Mouse (Mus musculus): ENCODE data around the gene Foxn2. TPM values are rescaled to one million over a fixed set of nuclear protein-coding genes. Genes with fewer than 3 reads are reported as not detected.
"Not testable (repeated sequence)": the region's sequence is repeated elsewhere in the genome, so short reads cannot be mapped to it uniquely, and the experiment has no call there.

The Foxn2 gene
- polyA plus RNA-seq, 1 experiment from 2014 or later: 10.4 TPM

DNA sequence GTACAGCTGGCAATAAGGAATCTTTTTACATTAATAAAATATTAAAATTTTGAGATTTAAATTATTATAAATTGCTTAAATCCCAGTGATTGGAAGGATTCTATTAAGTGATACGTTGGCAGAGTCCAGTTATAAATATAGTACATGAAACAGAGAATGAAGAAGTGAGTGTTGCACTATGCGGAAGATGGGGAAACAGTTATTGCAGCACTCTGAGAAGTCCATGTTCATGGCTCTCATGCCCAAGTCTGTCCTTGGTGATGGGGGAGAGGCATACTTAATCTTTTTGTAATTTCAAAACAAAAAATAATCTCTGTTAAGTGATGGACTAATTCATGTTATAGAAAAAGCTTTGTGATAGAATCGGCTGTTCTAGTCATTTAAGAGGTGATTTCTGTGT lies 17.6 kb downstream of the Foxn2 start:
- H3K9ac ChIP-seq: no peak overlapping the region
- H3K4me3 ChIP-seq: no peak overlapping the region
- H3K27me3 ChIP-seq: no peaks in the 10 kb centered on the region
- H3K36me3 ChIP-seq: peaks cover 5% of the 10 kb centered on the region; the same call in 1 of the 2 replicates
- H3K27ac ChIP-seq: no peak overlapping the region
- WGBS: 98% methylated on average over 3 of the region's 3 CpGs
- H3K4me1 ChIP-seq (replicated peaks): no peaks in the 10 kb centered on the region
- no peak for ATAC-seq (ENCODE audit: low FRiP score)
- no peaks in the 10 kb centered on the region for H3K9me3 ChIP-seq
- H3K4me2 ChIP-seq: no peak overlapping the region

GRCm38 (mm10) chr17:88459516-88459915 lies 19.0 kb downstream of the Foxn2 start:
- Histone ChIP-seq H3K9ac (no peak overlapping the region), H3K4me3 (no peak overlapping the region), H3K9me3 (no peaks in the 10 kb centered on the region), H3K27me3 (no peaks in the 10 kb centered on the region), H3K4me2 (no peak overlapping the region), H3K27ac (no peak overlapping the region), H3K36me3 (peaks cover 8% of the 10 kb centered on the region; the same call in 1 of the 2 replicates), H3K4me1 (replicated peaks) (no peaks in the 10 kb centered on the region)
- ATAC-seq (ENCODE audit: low FRiP score): no peak
- 83% methylated on average over 2 of the region's 2 CpGs for WGBS

- no peak for ATAC-seq (ENCODE audit: low FRiP score)
- Histone ChIP-seq H3K4me1 (replicated peaks) (no peaks in the 10 kb centered on the region), H3K36me3 (peaks cover 8% of the 10 kb centered on the region; the same call in 1 of the 2 replicates), H3K9ac (no peak overlapping the region), H3K9me3 (no peaks in the 10 kb centered on the region), H3K4me3 (no peak overlapping the region), H3K4me2 (no peak overlapping the region), H3K27me3 (no peaks in the 10 kb centered on the region), H3K27ac (no peak overlapping the region)
- WGBS: 91% methylated on average over 7 of the region's 7 CpGs
These were observed 19.7 kb downstream of the Foxn2 start for GRCm38 (mm10) chr17:88459916-88460901.

DNA sequence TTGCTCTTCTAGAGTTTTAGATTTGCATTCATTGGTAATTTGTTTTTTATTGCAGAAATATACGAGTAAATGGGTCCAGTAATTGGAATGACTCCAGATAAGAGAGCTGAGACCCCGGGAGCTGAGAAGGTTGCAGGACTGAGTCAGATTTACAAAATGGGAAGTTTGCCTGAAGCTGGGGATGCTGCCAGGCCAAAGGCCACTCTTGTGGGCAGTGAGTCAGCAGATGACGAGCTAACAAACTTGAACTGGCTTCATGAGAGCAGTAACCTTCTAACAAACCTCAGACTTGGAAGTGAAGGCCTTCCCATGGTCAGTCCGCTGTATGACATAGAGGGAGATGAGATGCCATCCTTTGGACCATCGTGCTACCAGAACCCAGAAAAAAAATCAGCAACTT lies 22.1 kb downstream of the Foxn2 start:
- H3K9ac ChIP-seq: no peak overlapping the region
- no peak overlapping the region for H3K4me3 ChIP-seq
- WGBS: 94% methylated on average over 5 of the region's 5 CpGs
- peaks cover 8% of the 10 kb centered on the region; the same call in 1 of the 2 replicates for H3K36me3 ChIP-seq
- no peaks in the 10 kb centered on the region for H3K4me1 ChIP-seq (replicated peaks)
- no peak for ATAC-seq (ENCODE audit: low FRiP score)
- no peak overlapping the region for H3K4me2 ChIP-seq
- H3K27me3 ChIP-seq: no peaks in the 10 kb centered on the region
- H3K9me3 ChIP-seq: no peaks in the 10 kb centered on the region
- H3K27ac ChIP-seq: no peak overlapping the region

DNA sequence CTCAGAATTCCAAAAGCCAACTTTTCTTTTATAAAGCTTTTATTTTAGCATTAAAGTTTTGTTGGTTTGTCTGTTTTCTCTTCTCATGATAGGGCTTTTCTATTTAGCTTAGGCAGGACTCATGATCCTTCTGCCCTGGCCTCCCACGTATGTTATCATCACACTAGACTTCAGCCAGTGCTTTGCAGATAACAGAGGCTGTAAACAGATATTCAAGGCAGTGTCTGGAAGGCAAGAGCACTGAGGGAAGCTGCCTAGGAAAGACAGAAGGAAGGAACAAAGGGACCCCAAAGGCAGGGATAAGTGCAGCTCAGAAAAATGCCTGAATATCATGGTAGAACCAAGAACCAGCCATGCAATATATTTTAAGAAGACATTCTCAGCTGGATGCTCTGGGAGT lies 26.1 kb downstream of the Foxn2 start:
- Histone ChIP-seq H3K9ac (no peak overlapping the region), H3K9me3 (0 out of 2 replicates have a peak, but pooled peaks cover 3% of the 10 kb centered on the region), H3K36me3 (peaks cover 23% of the 10 kb centered on the region), H3K4me3 (no peak overlapping the region), H3K4me2 (no peak overlapping the region), H3K27ac (no peak overlapping the region), H3K27me3 (no peaks in the 10 kb centered on the region), H3K4me1 (replicated peaks) (no peaks in the 10 kb centered on the region)
- WGBS: 93% methylated on average over 1 of the region's 1 CpGs
- no peak for ATAC-seq (ENCODE audit: low FRiP score)

GRCm38 (mm10) chr17:88467696-88468095 lies 27.2 kb downstream of the Foxn2 start:
- no peak overlapping the region for H3K27ac ChIP-seq
- no peak overlapping the region for H3K9ac ChIP-seq
- WGBS: 89% methylated on average over 6 of the region's 6 CpGs
- 0 out of 2 replicates have a peak, but pooled peaks cover 3% of the 10 kb centered on the region for H3K9me3 ChIP-seq
- no peak for ATAC-seq (ENCODE audit: low FRiP score)
- no peaks in the 10 kb centered on the region for H3K4me1 ChIP-seq (replicated peaks)
- no peak overlapping the region for H3K4me2 ChIP-seq
- H3K4me3 ChIP-seq: no peak overlapping the region
- peaks cover 25% of the 10 kb centered on the region for H3K36me3 ChIP-seq
- no peaks in the 10 kb centered on the region for H3K27me3 ChIP-seq

DNA sequence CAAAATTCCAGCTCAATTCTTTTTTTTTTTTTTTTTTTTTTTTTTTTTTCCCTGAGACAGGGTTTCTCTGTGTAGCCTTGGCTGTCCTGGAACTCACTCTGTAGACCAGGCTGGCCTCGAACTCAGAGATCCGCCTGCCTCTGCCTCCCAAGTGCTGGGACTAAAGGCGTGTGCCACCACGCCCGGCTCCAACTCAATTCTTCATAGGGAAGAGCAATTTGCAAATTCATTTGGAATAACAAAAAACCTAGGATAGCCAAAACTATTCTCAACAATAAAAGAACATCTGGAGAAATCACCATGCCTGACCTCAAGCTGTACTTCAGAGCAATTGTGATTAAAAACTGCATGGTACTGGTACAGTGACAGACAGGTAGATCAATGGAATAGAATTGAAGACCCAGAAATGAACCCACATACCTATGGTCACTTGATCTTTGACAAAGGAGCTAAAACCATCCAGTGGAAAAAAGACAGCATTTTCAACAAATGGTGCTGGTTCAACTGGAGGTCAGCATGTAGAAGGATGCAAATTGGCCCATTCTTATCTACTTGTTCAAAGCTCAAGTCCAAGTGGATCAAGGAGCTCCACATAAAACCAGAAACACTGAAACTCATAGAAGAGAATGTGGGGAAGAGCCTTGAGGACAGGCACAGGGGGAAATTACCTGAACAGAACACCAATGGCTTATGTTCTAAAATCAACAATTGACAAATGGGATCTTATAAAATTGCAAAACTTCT lies 28.3 kb downstream of the Foxn2 start:
- not testable (repeated sequence) for ATAC-seq (ENCODE audit: low FRiP score); H3K27me3 ChIP-seq; H3K9ac ChIP-seq; H3K4me3 ChIP-seq; H3K9me3 ChIP-seq; H3K4me1 ChIP-seq (replicated peaks); H3K27ac ChIP-seq; H3K4me2 ChIP-seq
- WGBS: 97% methylated on average over 5 of the region's 5 CpGs
- peaks cover 18% of the 10 kb centered on the region for H3K36me3 ChIP-seq

- Histone ChIP-seq H3K4me3 (no peak overlapping the region), H3K9ac (no peak overlapping the region), H3K4me1 (replicated peaks) (no peaks in the 10 kb centered on the region), H3K9me3 (0 out of 2 replicates have a peak, but pooled peaks cover 3% of the 10 kb centered on the region), H3K36me3 (peaks cover 18% of the 10 kb centered on the region), H3K4me2 (no peak overlapping the region), H3K27me3 (no peaks in the 10 kb centered on the region), H3K27ac (no peak overlapping the region)
- ATAC-seq (ENCODE audit: low FRiP score): no peak
- 57% methylated on average over 2 of the region's 2 CpGs for WGBS
These were observed 33.3 kb downstream of the Foxn2 start for GRCm38 (mm10) chr17:88473766-88474165.

DNA sequence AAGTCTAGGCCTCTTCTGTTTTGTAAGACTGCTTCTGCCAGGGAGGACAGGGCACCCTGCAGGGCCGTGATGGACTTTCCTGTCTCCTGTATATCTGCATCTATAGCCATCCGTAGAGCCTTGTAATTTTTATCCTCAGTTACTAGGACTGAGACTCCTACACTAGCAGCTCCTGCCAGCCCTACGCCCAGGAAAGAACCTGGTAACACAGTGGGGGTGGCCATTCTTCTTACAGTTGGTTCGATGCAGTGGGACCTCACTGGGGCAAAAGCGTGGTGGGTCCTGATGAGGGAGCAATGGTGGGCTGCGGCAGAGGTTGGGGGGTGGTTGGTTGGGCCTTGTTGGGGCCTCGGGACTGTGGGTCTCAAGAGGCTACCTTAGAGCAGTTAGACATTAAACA lies 36.7 kb downstream of the Foxn2 start:
- no peaks in the 10 kb centered on the region for H3K9me3 ChIP-seq
- H3K36me3 ChIP-seq: peaks cover 5% of the 10 kb centered on the region; the same call in 1 of the 2 replicates
- H3K4me2 ChIP-seq: no peak overlapping the region
- H3K4me1 ChIP-seq (replicated peaks): no peaks in the 10 kb centered on the region
- H3K27ac ChIP-seq: no peak overlapping the region
- no peak overlapping the region for H3K4me3 ChIP-seq
- no peaks in the 10 kb centered on the region for H3K27me3 ChIP-seq
- ATAC-seq (ENCODE audit: low FRiP score): no peak
- 94% methylated on average over 7 of the region's 7 CpGs for WGBS
- no peak overlapping the region for H3K9ac ChIP-seq

DNA sequence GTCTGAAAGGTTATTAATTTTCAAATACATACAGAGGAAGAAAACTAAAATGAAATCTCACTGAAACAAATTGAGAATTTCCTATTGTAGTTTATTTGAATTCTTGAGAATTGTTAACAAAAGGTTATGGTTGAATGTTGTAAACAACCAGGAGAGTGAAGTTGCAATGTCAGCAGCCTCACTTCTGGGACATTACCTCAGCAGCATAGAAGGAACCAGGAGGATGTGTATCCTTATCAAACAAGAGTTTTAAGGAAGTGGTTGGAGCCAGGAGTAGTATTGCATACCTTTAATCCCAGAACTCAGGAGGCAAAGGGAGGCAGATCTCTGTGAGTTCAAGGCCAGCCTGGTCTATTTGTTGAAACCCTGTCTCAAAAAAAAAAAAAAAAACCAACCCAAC lies 37.2 kb downstream of the Foxn2 start:
- no peaks in the 10 kb centered on the region for H3K27me3 ChIP-seq
- H3K27ac ChIP-seq: no peak overlapping the region
- H3K4me1 ChIP-seq (replicated peaks): no peaks in the 10 kb centered on the region
- H3K4me2 ChIP-seq: no peak overlapping the region
- H3K36me3 ChIP-seq: peaks cover 4% of the 10 kb centered on the region; the same call in 1 of the 2 replicates
- H3K4me3 ChIP-seq: no peak overlapping the region
- no peak for ATAC-seq (ENCODE audit: low FRiP score)
- H3K9ac ChIP-seq: no peak overlapping the region
- no peaks in the 10 kb centered on the region for H3K9me3 ChIP-seq

GRCm38 (mm10) chr17:88479040-88479439 lies 38.5 kb downstream of the Foxn2 start:
- ATAC-seq (ENCODE audit: low FRiP score): no peak
- Histone ChIP-seq H3K9me3 (no peaks in the 10 kb centered on the region), H3K4me3 (no peak overlapping the region), H3K27me3 (no peaks in the 10 kb centered on the region), H3K4me2 (no peak overlapping the region), H3K4me1 (replicated peaks) (no peaks in the 10 kb centered on the region), H3K9ac (no peak overlapping the region), H3K27ac (no peak overlapping the region), H3K36me3 (peaks cover 4% of the 10 kb centered on the region; the same call in 1 of the 2 replicates)
- 85% methylated on average over 13 of the region's 13 CpGs for WGBS

GRCm38 (mm10) chr17:88480369-88480768 lies 39.9 kb downstream of the Foxn2 start:
- peaks cover 4% of the 10 kb centered on the region; the same call in 1 of the 2 replicates for H3K36me3 ChIP-seq
- no peaks in the 10 kb centered on the region for H3K27me3 ChIP-seq
- no peaks in the 10 kb centered on the region for H3K9me3 ChIP-seq
- H3K27ac ChIP-seq: no peak overlapping the region
- WGBS: 93% methylated on average over 10 of the region's 10 CpGs
- H3K4me2 ChIP-seq: no peak overlapping the region
- H3K4me1 ChIP-seq (replicated peaks): no peaks in the 10 kb centered on the region
- ATAC-seq (ENCODE audit: low FRiP score): no peak
- no peak overlapping the region for H3K9ac ChIP-seq
- H3K4me3 ChIP-seq: no peak overlapping the region

Data from hindbrain, embryonic 13.5 days (tissue).